Mouse (Mus musculus) neural tube, embryonic 14.5 days (tissue): ENCODE measurements around the gene Ankrd63. TPM values are rescaled to one million over a fixed set of nuclear protein-coding genes. Genes with fewer than 3 reads are reported as not detected.
"Not testable (repeated sequence)": the region's sequence is repeated elsewhere in the genome, so short reads cannot be mapped to it uniquely, and the experiment has no call there.

Experiments
- ATAC-seq: fragments of 200-750 bp; cut with Nextera tagmentation; 2 replicates; pipeline ENCODE4 v1.8.0; 2017; ENCODE audit warnings: low read depth, mild to moderate bottlenecking, moderate TSS enrichment, moderate library complexity
- H3K27ac ChIP-seq: fragments of 300-500 bp; sonication (generic); 2 replicates; pipeline ENCODE4 v1.5.1; 2014; ENCODE audit warnings: low read depth, mild to moderate bottlenecking, control low read depth, low read length, moderate library complexity, mixed read lengths
- H3K27me3 ChIP-seq: fragments of 300-500 bp; sonication (generic); 2 replicates; pipeline ENCODE4 v1.6.1; 2014; ENCODE audit warnings: low read length; ENCODE audit not compliant: control insufficient read depth, insufficient read depth
- H3K36me3 ChIP-seq: fragments of 300-500 bp; sonication (generic); 2 replicates; pipeline ENCODE4 v1.6.1; 2014; ENCODE audit warnings: low read length, mixed read lengths; ENCODE audit not compliant: control insufficient read depth, insufficient read depth
- H3K4me1 ChIP-seq: fragments of 300-500 bp; sonication (generic); 2 replicates; pipeline ENCODE4 v1.6.1; 2014; ENCODE audit warnings: low read length; ENCODE audit not compliant: control insufficient read depth, insufficient read depth
- H3K4me2 ChIP-seq: fragments of 300-500 bp; sonication (generic); 2 replicates; pipeline ENCODE4 v1.6.1; 2014; ENCODE audit warnings: mild to moderate bottlenecking, low read depth, low read length, control low read depth
- H3K4me3 ChIP-seq: fragments of 300-500 bp; sonication (generic); 2 replicates; pipeline ENCODE4 v1.5.1; 2014; ENCODE audit warnings: low read depth, low read length, control low read depth, mixed read lengths
- H3K9ac ChIP-seq: fragments of 300-500 bp; sonication (generic); replicated peaks from 2 replicates; pipeline ENCODE4 v1.6.1; 2014; ENCODE audit warnings: low read depth, mild to moderate bottlenecking, control low read depth, low read length, mixed read lengths
- H3K9me3 ChIP-seq: fragments of 300-500 bp; sonication (generic); 2 replicates; pipeline ENCODE4 v1.6.1; 2016; ENCODE audit warnings: low read length; ENCODE audit not compliant: control insufficient read depth
- WGBS: fragments of 180-500 bp; shearing (Covaris S2); extraction: QIAGEN DNeasy Blood & Tissue Kit; methylation state at CpG from one replicate; pipeline ENCODE4 v1.1.7; 2014; 5-methylcytosine and 5-hydroxymethylcytosine counted together
- polyA plus RNA-seq: library from polyadenylated mRNA; unstranded; fragments of >200 nt; fragmentation: Nextera tagmentation; extraction: Ambion mirVana; gene quantifications from 2 replicates; pipeline ENCODE4 v1.2.1, GENCODE M21; 2014

The Ankrd63 gene
- polyA plus RNA-seq, 1 experiment from 2014 or later, result not detected

DNA sequence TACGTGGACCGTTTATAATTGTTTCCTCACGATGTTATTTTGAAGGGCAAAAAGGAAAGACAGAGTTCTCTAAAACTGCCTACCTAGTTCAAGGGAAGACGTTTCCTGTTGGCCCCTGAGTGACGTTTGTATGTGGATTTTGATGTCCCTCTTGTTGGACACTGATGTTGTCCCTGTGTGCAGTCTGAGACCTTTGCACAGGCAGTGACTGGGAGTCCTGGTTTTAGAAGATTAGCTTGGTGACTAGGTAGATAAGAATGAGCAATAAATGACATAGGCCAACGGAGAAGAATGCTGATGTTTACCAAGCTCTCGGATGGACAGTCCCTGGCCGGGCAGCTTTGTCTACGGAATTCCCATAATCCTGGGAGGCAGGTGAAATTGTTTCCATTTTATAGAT lies 41.9 kb downstream of the Ankrd63 start:
- H3K9ac ChIP-seq, result no peak overlapping the region
- 89% methylated on average over 9 of the region's 9 CpGs for WGBS
- H3K4me3 ChIP-seq, result no peak overlapping the region
- no peak for ATAC-seq
- H3K27me3 ChIP-seq, result peaks cover 3% of the 10 kb centered on the region
- H3K36me3 ChIP-seq, result no peaks in the 10 kb centered on the region
- no peak overlapping the region for H3K27ac ChIP-seq
- H3K4me1 ChIP-seq, result peaks cover 13% of the 10 kb centered on the region
- H3K4me2 ChIP-seq, result no peak overlapping the region
- no peaks in the 10 kb centered on the region for H3K9me3 ChIP-seq

DNA sequence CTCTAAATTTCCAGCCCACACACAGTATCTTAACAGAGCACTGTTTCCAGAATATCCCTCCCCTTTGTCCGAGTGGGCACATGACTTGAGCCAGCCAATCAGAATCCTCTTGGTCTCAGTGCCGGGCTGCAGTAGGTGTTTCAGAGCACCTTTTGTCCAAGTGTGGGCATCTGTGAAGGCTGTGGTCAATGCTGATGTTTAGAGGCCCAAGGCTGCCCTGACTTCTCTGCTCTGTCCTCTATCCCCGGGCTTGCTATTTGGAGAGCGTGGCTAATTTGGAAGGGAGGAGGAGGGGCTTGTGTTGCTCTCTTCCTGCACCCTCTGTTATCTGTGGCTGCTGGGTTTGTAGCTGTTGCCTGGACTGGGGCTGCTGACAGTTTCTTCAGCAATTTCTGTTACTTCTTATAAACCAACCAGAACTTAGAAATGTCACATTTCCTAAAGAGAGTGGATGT lies 43.7 kb downstream of the Ankrd63 start:
- H3K27ac ChIP-seq, result peak overlapping the region; percentile 61; the same call in 1 of the 2 replicates
- H3K36me3 ChIP-seq, result no peaks in the 10 kb centered on the region
- peak overlapping the region; percentile 19; the same call in 1 of the 2 replicates for H3K4me3 ChIP-seq
- peaks cover 3% of the 10 kb centered on the region for H3K27me3 ChIP-seq
- peak; percentile 80 for ATAC-seq
- WGBS, result 3% methylated on average over 4 of the region's 4 CpGs
- H3K9me3 ChIP-seq, result no peaks in the 10 kb centered on the region
- H3K4me1 ChIP-seq, result peaks cover 13% of the 10 kb centered on the region
- peak overlapping the region; percentile 56 for H3K4me2 ChIP-seq
- H3K9ac ChIP-seq, result peak overlapping the region; percentile 43; the same call in 1 of the 2 replicates

DNA sequence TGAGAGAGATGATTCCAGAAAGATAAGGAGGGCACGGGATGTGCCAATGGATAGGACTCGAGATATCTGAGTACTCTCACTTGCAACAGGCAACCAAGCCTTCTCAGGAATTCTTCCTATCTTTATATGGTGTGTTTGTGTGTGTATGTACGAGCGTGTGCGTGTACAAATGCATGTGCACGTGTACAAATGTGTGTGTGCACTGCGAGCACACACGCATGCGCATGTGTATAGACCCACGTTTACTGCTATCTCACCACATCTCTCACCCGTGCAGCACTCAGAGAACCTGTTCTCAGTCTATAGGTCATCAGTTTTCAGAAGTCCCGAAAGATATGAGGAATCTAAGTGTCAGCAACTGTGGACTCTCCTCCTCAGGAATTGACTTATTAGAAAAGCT lies 44.3 kb downstream of the Ankrd63 start:
- H3K4me2 ChIP-seq, result peak overlapping the region; percentile 56
- peaks cover 13% of the 10 kb centered on the region for H3K4me1 ChIP-seq
- no peak for ATAC-seq
- WGBS, result 89% methylated on average over 12 of the region's 12 CpGs
- H3K9ac ChIP-seq, result peak overlapping the region; percentile 43; the same call in 1 of the 2 replicates
- H3K27ac ChIP-seq, result no peak overlapping the region
- peaks cover 3% of the 10 kb centered on the region for H3K27me3 ChIP-seq
- H3K9me3 ChIP-seq, result no peaks in the 10 kb centered on the region
- H3K36me3 ChIP-seq, result no peaks in the 10 kb centered on the region
- no peak overlapping the region for H3K4me3 ChIP-seq

DNA sequence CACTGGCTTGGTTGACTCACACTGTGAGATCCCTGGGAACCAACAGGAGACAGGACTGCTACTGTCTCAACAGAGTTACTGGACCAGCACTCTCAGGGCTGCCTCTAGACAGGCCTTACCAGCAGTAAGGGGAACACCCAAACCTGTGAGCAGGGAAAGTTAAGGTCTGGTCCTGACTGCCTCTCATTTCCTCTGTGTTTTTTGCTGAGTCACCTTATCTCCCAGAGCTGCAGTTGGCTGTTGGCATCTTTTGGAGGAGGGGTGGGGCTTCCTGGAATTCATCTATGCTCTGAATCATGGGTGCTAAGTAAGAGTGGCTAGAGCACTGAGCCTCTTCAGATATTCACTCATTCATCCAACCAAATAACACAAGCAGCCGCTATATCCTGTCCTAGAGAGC lies 44.7 kb downstream of the Ankrd63 start:
- peaks cover 9% of the 10 kb centered on the region for H3K4me1 ChIP-seq
- WGBS, result 81% methylated on average over 1 of the region's 1 CpGs
- no peaks in the 10 kb centered on the region for H3K9me3 ChIP-seq
- no peak for ATAC-seq
- no peaks in the 10 kb centered on the region; the same call in 1 of the 2 replicates for H3K27me3 ChIP-seq
- H3K4me2 ChIP-seq, result no peak overlapping the region
- H3K36me3 ChIP-seq, result no peaks in the 10 kb centered on the region
- no peak overlapping the region for H3K27ac ChIP-seq
- no peak overlapping the region for H3K9ac ChIP-seq
- no peak overlapping the region for H3K4me3 ChIP-seq

DNA sequence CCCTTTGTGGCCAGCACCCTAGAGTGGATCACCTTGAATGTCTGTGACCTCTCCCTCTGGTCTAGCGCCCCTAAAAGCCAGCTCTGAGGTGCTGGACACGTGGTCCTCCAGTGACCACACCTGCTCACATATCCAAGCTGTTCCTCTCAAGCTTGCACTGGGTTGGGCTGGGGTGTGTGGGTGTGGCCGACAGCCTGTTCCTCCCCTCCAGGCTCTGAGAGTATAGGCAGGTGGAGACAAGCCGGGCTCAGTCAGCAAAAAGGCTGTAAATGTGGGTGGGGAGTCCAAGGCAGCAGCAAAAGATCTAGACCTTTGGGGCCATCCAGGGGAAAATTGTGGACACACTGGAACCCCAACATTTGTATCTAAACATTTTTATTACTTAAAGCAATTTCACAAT lies 45.3 kb downstream of the Ankrd63 start:
- ATAC-seq, result no peak
- 34% methylated on average over 4 of the region's 4 CpGs for WGBS
- no peaks in the 10 kb centered on the region for H3K36me3 ChIP-seq
- no peak overlapping the region for H3K27ac ChIP-seq
- H3K4me3 ChIP-seq, result no peak overlapping the region
- H3K4me2 ChIP-seq, result no peak overlapping the region
- H3K9ac ChIP-seq, result no peak overlapping the region
- peaks cover 7% of the 10 kb centered on the region for H3K4me1 ChIP-seq
- no peaks in the 10 kb centered on the region; the same call in 1 of the 2 replicates for H3K27me3 ChIP-seq
- H3K9me3 ChIP-seq, result no peaks in the 10 kb centered on the region

DNA sequence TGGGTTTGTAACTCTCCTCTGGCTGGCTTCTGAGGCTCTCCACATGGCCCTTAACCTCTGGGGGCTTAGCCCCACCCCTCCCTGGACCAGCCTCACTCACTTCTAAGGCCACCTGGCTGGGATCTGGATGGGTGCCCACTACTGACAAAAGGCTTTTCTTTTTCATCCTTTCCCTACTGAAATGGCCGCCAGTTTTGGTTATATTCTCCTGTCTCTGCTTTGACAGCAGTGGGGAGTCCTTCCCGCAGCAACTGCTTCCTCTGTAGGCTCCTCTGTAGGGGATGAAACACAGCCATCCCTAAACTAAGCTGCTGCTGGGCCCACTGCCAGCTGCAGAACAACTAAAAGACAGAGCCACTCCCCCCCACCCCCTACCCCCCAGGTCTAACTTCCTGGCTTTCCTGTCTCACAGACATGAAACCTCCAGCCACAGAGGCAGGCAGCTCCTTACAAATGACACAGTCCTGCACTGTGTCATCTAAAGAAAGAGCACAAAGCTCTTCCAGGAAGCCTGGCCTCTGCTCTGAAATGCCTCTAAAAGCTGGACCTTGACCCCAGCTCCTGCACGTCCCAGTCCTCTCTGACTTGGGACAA lies 47.0 kb downstream of the Ankrd63 start:
- no peaks in the 10 kb centered on the region for H3K9me3 ChIP-seq
- peaks cover 3% of the 10 kb centered on the region; the same call in 1 of the 2 replicates for H3K4me1 ChIP-seq
- 22% methylated on average over 3 of the region's 3 CpGs for WGBS
- peak; percentile 39; the same call in 1 of the 2 replicates for ATAC-seq
- H3K27me3 ChIP-seq, result no peaks in the 10 kb centered on the region; the same call in 1 of the 2 replicates
- H3K9ac ChIP-seq, result no peak overlapping the region
- no peaks in the 10 kb centered on the region for H3K36me3 ChIP-seq
- no peak overlapping the region for H3K27ac ChIP-seq
- no peak overlapping the region for H3K4me3 ChIP-seq
- H3K4me2 ChIP-seq, result no peak overlapping the region

DNA sequence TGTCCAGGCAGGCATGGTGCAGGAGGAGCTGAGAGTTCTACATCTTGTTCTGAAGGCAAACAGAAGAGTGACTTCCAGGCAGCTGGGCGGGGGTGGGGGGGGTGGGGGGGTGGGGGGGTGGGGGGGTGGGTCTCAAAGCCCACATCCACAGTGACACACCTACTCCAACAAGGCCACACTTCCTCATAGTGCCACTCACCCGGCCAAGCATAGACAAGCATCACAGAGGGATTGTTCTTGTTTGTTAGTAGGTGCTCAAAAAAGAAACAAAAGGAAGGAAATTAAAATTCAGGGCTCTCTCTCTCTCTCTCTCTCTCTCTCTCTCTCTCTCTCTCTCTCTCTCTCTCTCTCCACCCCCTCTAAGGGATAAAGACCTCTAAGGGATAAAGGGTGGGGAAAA lies 53.1 kb downstream of the Ankrd63 start:
- not testable (repeated sequence) for H3K9me3 ChIP-seq, H3K4me1 ChIP-seq, H3K27me3 ChIP-seq, H3K4me2 ChIP-seq, H3K36me3 ChIP-seq, H3K27ac ChIP-seq, H3K4me3 ChIP-seq, H3K9ac ChIP-seq, ATAC-seq
- 74% methylated on average over 2 of the region's 2 CpGs for WGBS

Other genes starting within 250 kb of the Ankrd63 start
- 331 and 342 TPM in 2 replicates for gene Srp14, start 224.3 kb downstream of the Ankrd63 start, polyA plus RNA-seq
- gene Bmf, start 154.3 kb downstream of the Ankrd63 start, polyA plus RNA-seq, result 0.99 and 2.2 TPM in 2 replicates
- 4.3 and 8.8 TPM in 2 replicates for gene Bub1b, start 105.8 kb downstream of the Ankrd63 start, polyA plus RNA-seq
- 29.4 and 39.1 TPM in 2 replicates for gene Pak6, start 40.7 kb downstream of the Ankrd63 start, polyA plus RNA-seq
- gene Plcb2, start 24.5 kb upstream of the Ankrd63 start, polyA plus RNA-seq, result 0.57 and 0.88 TPM in 2 replicates
- gene Inafm2, start 41.8 kb upstream of the Ankrd63 start, polyA plus RNA-seq, result 29.4 and 32.3 TPM in 2 replicates
- 0.60 and 0.64 TPM in 2 replicates for gene Ccdc9b, start 58.7 kb upstream of the Ankrd63 start, polyA plus RNA-seq
- gene Phgr1, start 68.8 kb upstream of the Ankrd63 start, polyA plus RNA-seq, result not detected in 2 replicates
- gene Disp2, start 75.8 kb upstream of the Ankrd63 start, polyA plus RNA-seq, result 59.4 and 66.8 TPM in 2 replicates
- 7.2 and 11.5 TPM in 2 replicates for gene Knstrn, start 110.0 kb upstream of the Ankrd63 start, polyA plus RNA-seq
- 37.7 and 41.2 TPM in 2 replicates for gene Ivd, start 158.0 kb upstream of the Ankrd63 start, polyA plus RNA-seq
- gene Bahd1, start 196.4 kb upstream of the Ankrd63 start, polyA plus RNA-seq, result 1.8 and 2.2 TPM in 2 replicates
- 3.5 and 8.5 TPM in 2 replicates for gene Chst14, start 222.5 kb upstream of the Ankrd63 start, polyA plus RNA-seq